Mouse (Mus musculus) myocyte (in vitro differentiated cells): ENCODE data around the gene Rpl4.

Experiments
- POLR2A ChIP-seq: IDR thresholded peaks from one replicate; pipeline ENCODE4 v1.6.1; 2011; ENCODE audit warnings: low read depth, mild to moderate bottlenecking, control low read depth, moderate library complexity; ENCODE audit not compliant: insufficient read length
- POLR2AphosphoS2 ChIP-seq: IDR thresholded peaks from one replicate; pipeline ENCODE4 v1.6.1; 2011; ENCODE audit warnings: low read depth, control low read depth; ENCODE audit not compliant: insufficient read length
- TCF3 ChIP-seq: IDR thresholded peaks from one replicate; pipeline ENCODE4 v1.6.1; 2011; ENCODE audit warnings: low read depth, control low read depth; ENCODE audit not compliant: insufficient read length

- TF ChIP-seq POLR2AphosphoS2 (no peak), POLR2A (no peak), TCF3 (no peak)
These were observed 33.3 kb upstream of the Rpl4 start for GRCm38 (mm10) chr9:64139879-64140278.
